Mouse (Mus musculus) liver, embryonic 12.5 days (tissue): ENCODE measurements around the gene Prpf6. TPM values are rescaled to one million over a fixed set of nuclear protein-coding genes. Genes with fewer than 3 reads are reported as not detected.

Experiments
- ATAC-seq: fragments of 200-750 bp; cut with Nextera tagmentation; 2 replicates; pipeline ENCODE4 v1.8.0; 2017; ENCODE audit warnings: moderate number of reproducible peaks, mild to moderate bottlenecking, moderate library complexity
- H3K27ac ChIP-seq: fragments of 300-500 bp; sonication (generic); 2 replicates; pipeline ENCODE4 v1.5.1; 2016; ENCODE audit warnings: mild to moderate bottlenecking
- H3K27me3 ChIP-seq: fragments of 300-500 bp; sonication (generic); replicated peaks from 2 replicates; pipeline ENCODE4 v1.6.1; 2016; ENCODE audit warnings: mild to moderate bottlenecking, moderate library complexity
- H3K36me3 ChIP-seq: fragments of 300-500 bp; sonication (generic); 2 replicates; pipeline ENCODE4 v1.6.1; 2016; ENCODE audit warnings: mild to moderate bottlenecking, moderate library complexity
- H3K4me1 ChIP-seq: fragments of 300-500 bp; sonication (generic); 2 replicates; pipeline ENCODE4 v1.6.1; 2016
- H3K4me2 ChIP-seq: fragments of 300-500 bp; sonication (generic); 2 replicates; pipeline ENCODE4 v1.6.1; 2016; ENCODE audit warnings: mild to moderate bottlenecking, moderate library complexity
- H3K4me3 ChIP-seq: fragments of 300-500 bp; sonication (generic); 2 replicates; pipeline ENCODE4 v1.5.1; 2016; ENCODE audit warnings: mild to moderate bottlenecking, moderate library complexity
- H3K9ac ChIP-seq: fragments of 300-500 bp; sonication (generic); 2 replicates; pipeline ENCODE4 v1.6.1; 2016; ENCODE audit warnings: mild to moderate bottlenecking, moderate library complexity
- H3K9me3 ChIP-seq: fragments of 300-500 bp; sonication (generic); replicated peaks from 2 replicates; pipeline ENCODE4 v1.6.1; 2016; ENCODE audit warnings: mild to moderate bottlenecking, moderate library complexity
- WGBS: fragments of 180-500 bp; shearing (Covaris S2); methylation state at CpG from one replicate; pipeline ENCODE4 v1.1.7; 2016; ENCODE audit not compliant: insufficient replicate concordance; 5-methylcytosine and 5-hydroxymethylcytosine counted together
- polyA plus RNA-seq: library from polyadenylated mRNA; unstranded; fragments of >200 nt; fragmentation: Nextera tagmentation; extraction: Ambion mirVana; gene quantifications from 2 replicates; pipeline ENCODE4 v1.2.1, GENCODE M21; 2016

Gene Prpf6
- polyA plus RNA-seq, 1 experiment from 2014 or later, result 48.2 TPM

DNA sequence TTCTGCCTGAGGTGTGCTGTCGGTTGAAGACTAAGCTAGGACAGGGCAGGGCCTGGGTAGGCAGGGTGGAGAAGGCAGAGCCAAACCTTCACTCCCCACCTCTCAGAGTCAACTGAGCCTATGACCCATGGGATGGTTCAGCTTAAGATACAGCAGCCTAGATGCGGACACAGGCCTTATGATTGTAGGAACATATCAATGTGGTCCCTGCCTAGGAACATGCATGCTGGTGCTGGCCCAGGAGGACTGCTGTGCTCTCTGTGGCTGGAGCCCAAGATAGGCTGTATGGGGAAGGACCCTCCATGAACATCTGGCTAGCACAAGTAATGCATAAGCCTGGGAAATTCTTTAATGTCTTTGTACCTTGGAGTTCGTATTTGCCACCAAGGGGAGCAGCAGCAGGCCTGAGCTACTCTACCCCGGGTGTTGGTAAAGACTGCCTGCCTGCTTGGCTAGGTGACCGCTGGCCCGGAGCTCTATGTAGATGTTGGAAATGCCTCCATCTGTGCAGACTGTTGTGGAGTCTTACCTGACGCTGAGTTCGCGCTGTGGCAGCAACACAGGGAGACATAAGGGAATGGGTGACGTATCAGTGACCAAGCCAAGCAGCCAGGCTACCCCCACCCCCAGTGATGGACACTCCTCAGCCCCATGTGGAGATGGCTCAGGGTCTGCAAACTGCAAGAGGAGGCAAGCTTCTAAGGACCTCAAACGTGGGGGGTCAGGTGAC is 19.6 kb upstream of the Prpf6 start:
- Histone ChIP-seq H3K4me3 (no peak overlapping the region), H3K9me3 (no peaks in the 10 kb centered on the region), H3K27ac (no peak overlapping the region), H3K4me2 (no peak overlapping the region), H3K36me3 (peaks cover 34% of the 10 kb centered on the region), H3K27me3 (no peaks in the 10 kb centered on the region), H3K4me1 (peaks cover 70% of the 10 kb centered on the region), H3K9ac (no peak overlapping the region)
- WGBS, result 81% methylated on average over 11 of the region's 11 CpGs
- no peak for ATAC-seq

DNA sequence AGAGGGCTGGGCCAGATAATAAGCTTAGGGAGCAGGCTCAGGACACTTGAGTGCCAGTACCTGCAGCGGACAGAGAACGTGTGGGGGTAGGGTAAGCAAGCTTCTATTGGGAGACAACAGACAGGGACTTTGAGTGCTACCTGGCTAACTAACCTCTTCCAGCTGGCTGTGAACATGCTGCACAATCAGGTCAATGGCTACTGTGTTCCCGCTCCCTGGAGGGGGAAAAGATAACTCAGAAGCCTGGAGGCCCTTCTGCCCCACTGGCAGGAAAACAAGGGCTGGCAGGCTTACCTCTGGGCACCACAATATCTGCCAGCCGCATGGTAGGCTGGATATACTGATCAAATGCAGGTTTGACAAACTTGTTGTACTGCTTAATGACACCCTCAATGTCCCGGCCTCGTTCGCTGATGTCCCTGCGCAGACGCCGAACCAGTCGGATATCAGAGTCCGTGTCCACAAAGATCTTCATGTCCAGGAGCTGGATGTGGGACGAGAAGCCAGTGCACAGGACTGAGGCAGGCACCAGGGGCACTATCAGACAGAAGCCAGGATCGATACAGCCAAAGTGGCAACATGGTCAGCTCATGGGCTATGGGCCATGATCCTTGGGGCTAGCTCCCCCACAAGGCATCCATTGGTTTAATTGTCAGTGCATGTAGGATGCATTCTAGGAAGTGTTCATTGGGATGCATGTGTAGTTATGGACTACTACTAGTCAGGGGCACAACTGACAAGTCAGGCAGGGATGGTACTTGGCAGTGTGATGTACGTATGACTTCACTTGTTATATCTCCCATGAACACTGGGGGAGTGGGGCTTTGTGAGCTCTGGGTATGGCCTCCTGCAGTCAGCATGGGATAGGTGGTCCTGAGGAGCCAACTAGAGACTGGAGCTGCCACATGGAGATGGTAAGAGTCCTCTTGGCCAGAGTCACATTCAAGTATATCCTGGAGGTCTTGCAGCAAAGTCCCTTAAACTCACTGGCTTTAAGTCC is 18.4 kb upstream of the Prpf6 start:
- H3K36me3 ChIP-seq, result peaks cover 34% of the 10 kb centered on the region
- H3K4me2 ChIP-seq, result no peak overlapping the region
- 88% methylated on average over 15 of the region's 15 CpGs for WGBS
- H3K4me1 ChIP-seq, result peaks cover 76% of the 10 kb centered on the region
- no peak overlapping the region; the same call in 1 of the 2 replicates for H3K9ac ChIP-seq
- no peaks in the 10 kb centered on the region for H3K27me3 ChIP-seq
- no peak overlapping the region for H3K4me3 ChIP-seq
- H3K27ac ChIP-seq, result no peak overlapping the region
- no peaks in the 10 kb centered on the region for H3K9me3 ChIP-seq
- ATAC-seq, result no peak

DNA sequence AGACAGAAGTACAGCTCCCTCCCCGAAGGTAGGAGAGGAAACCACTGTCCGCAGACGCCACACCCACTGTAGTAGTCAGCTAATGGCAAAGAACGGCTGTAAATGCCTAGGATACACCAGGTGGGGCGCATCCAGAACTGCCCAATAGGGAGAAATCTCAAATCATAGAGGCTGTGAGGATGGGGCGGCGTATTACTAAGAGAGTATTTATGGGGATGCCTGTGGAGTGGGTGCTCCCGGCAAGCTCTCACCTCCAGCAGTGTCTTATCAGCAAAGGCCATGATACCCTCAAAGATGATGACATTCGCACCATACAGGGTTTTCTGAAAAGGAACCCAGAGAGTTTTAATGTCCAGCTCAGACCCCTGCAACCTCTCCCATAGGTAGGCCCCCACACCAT is 17.7 kb upstream of the Prpf6 start:
- Histone ChIP-seq H3K36me3 (peaks cover 34% of the 10 kb centered on the region), H3K9ac (no peak overlapping the region), H3K4me3 (no peak overlapping the region), H3K9me3 (no peaks in the 10 kb centered on the region), H3K4me1 (peaks cover 76% of the 10 kb centered on the region), H3K4me2 (no peak overlapping the region), H3K27ac (no peak overlapping the region), H3K27me3 (no peaks in the 10 kb centered on the region)
- 74% methylated on average over 9 of the region's 9 CpGs for WGBS
- ATAC-seq, result no peak

DNA sequence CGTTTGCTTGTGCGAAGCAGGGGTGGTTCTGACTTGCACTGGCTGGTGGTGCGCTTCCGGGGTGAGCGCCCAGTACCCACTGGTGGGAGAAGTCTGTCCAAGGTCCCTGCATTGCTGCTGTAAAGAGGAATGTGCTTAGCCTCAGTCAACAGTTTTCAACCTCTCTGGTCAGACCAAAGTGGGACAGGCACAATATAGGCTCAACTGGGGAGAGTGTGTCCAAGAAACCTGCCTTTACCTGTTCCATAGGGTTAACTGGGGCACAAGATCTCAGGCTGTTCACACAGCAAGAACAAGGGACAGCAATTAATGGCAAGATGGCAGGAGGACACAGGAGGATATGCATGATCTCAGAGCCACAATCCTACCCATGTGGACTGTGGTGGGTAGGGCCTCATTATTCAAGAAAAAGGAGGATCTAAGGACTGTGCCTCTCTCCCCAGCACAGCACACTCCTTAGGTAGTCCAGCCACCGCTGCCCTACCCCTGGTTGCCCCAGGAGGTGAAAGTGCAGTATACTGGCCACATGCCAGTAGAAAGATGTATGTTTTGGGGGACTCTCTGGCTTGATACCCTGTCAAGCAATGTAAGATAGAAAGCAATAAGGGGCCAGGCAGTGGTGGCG is 16.6 kb upstream of the Prpf6 start:
- H3K36me3 ChIP-seq, result peaks cover 30% of the 10 kb centered on the region
- no peak overlapping the region for H3K27ac ChIP-seq
- no peak overlapping the region for H3K4me3 ChIP-seq
- WGBS, result 92% methylated on average over 7 of the region's 7 CpGs
- peaks cover 77% of the 10 kb centered on the region for H3K4me1 ChIP-seq
- H3K9me3 ChIP-seq, result no peaks in the 10 kb centered on the region
- H3K4me2 ChIP-seq, result no peak overlapping the region
- no peak for ATAC-seq
- no peak overlapping the region for H3K9ac ChIP-seq
- no peaks in the 10 kb centered on the region for H3K27me3 ChIP-seq

DNA sequence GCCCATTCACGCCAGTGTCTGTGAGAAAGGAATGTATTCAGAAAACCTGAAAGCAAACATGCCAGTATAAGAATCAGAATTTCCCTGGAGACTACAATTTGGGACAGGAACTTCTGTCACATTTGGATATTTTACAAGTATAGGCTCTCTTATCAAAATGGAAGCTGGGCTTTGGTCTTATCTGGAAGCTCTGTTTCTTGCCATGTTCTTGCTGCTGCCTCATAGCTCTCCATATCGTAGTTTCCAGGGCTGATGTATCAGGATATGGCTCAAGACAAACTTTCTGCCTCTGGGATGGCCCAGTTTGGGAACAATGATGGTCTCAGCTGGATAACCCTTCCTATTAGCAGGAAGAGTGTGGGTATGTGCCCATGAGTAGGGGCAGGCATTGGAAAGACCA is 15.1 kb upstream of the Prpf6 start:
- no peak for ATAC-seq
- Histone ChIP-seq H3K27ac (peak overlapping the region; percentile 63), H3K36me3 (peaks cover 27% of the 10 kb centered on the region), H3K4me2 (peak overlapping the region; percentile 92), H3K9me3 (no peaks in the 10 kb centered on the region), H3K9ac (no peak overlapping the region), H3K4me1 (peaks cover 70% of the 10 kb centered on the region), H3K27me3 (no peaks in the 10 kb centered on the region), H3K4me3 (no peak overlapping the region)
- 61% methylated on average over 2 of the region's 2 CpGs for WGBS

DNA sequence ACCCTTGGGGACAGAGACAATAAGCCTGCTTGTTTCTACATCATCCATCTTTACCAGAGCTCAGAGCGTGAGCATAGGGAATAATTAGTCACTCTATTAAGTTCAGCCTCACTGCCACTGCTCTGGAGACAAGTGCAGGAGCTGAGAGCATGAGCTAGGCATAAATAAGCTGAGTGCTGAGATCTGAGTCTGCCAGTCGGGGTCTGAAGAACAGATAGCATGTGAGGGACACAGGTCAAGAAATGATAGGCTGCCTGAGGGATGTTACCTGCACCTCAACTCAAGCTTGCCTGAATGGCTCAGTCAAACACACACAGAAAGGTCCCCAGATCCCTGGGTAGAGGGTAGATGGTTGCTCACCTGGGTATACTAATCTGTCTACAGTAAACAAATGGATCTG is 14.5 kb upstream of the Prpf6 start:
- Histone ChIP-seq H3K4me3 (no peak overlapping the region), H3K4me1 (peaks cover 69% of the 10 kb centered on the region), H3K4me2 (peak overlapping the region; percentile 92), H3K27ac (peak overlapping the region; percentile 63), H3K36me3 (peaks cover 27% of the 10 kb centered on the region), H3K27me3 (no peaks in the 10 kb centered on the region), H3K9ac (no peak overlapping the region), H3K9me3 (no peaks in the 10 kb centered on the region)
- ATAC-seq, result no peak
- 53% methylated on average over 2 of the region's 2 CpGs for WGBS

DNA sequence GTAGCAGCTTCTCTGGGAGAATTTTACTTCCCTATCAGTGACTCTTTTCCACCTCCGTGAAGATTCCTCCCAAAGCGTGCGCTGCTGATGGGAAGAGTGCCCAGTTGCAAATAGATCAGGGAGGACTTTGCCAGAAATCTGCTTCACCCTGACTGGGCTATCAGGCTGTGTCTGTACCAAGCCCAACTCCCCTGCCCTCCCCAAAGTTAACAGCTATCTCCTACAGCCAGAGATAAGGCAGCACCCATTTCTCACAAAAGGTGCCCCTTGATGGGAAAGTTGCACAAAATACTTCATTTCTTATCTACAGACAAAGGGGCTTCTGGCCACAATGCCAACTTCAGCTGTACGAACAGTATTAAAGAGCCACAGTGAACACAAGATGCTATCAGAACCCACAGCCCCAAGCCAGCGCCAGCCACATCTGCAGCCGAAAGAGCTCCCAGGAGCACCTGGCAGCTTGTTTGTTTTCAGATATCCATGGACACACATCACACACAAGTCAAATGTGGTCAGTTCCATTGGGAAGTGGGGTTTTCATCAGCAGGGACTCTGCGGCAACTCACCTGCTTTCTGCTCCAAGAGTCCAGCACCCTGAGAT is 13.6 kb upstream of the Prpf6 start:
- no peaks in the 10 kb centered on the region for H3K27me3 ChIP-seq
- peaks cover 75% of the 10 kb centered on the region for H3K4me1 ChIP-seq
- H3K36me3 ChIP-seq, result peaks cover 17% of the 10 kb centered on the region
- H3K4me2 ChIP-seq, result peak overlapping the region; percentile 92
- H3K9ac ChIP-seq, result peak overlapping the region; percentile 42
- no peak overlapping the region for H3K4me3 ChIP-seq
- 31% methylated on average over 7 of the region's 7 CpGs for WGBS
- no peaks in the 10 kb centered on the region for H3K9me3 ChIP-seq
- peak; percentile 42 for ATAC-seq
- peak overlapping the region; percentile 76 for H3K27ac ChIP-seq

DNA sequence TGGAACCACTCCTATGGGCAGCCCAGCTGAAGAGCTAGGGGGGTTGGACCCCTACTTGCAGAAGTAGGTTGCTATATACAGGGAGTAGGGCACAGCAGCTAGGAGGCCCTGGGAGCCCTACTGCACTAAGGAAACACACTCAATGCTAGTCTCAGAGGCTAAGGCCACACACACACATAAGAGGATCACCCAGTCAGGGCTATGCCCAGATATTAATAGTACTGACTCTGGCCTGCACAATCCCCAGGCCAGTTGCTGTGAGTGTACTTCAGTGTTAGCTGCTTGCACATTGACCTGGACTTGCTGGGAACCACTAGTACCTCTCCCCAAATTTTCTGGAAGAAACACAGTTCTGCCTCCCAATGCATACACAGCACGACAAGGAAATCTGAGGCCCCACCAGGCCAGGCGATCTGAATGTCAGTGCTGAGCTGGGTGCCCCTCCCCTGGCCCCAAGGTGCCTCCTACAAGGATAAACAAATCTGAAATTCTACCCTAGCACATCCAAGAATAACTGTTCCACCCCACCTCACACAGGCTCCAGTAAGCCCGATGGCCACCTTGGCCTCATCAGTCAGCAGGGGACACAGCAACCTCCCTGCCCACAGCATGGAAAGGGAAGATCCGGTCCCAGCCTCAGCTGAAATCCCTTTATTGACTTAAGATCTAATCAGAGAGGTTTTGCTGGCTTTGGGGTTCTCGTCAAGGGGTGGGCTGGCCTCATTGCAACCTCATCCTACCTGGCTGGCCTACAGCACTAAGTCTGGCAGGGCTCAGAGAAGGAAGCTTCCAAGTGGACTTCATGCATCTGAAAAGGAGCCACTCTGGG is 12.7 kb upstream of the Prpf6 start:
- peaks cover 68% of the 10 kb centered on the region for H3K4me1 ChIP-seq

DNA sequence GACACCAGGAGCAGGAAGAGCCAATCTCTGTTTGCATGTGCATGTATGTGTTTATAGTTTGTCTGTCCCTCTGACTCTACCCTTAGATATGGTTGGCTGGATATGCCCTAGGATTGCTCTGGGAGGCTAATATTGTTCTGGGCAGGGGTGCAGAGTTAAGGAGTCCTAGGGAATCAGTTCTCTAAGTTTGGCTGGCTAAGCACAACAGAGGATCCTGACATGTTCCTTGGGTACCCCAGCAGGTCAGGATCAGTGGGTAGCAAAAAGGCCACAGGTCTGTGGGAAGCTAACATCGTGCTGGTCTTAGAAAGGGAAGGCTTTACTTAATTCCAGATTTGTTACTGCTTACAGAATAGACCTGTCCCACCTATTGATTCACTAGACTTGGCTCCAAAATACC is 12.0 kb upstream of the Prpf6 start:
- no peaks in the 10 kb centered on the region for H3K27me3 ChIP-seq
- peaks cover 14% of the 10 kb centered on the region for H3K36me3 ChIP-seq
- H3K27ac ChIP-seq, result 0 out of 2 replicates have a peak overlapping the region, but pooled peaks have one; percentile 76
- peaks cover 62% of the 10 kb centered on the region for H3K4me1 ChIP-seq
- ATAC-seq, result no peak
- 86% methylated on average over 1 of the region's 1 CpGs for WGBS
- no peak overlapping the region for H3K4me3 ChIP-seq
- peak overlapping the region; percentile 39 for H3K9ac ChIP-seq
- no peaks in the 10 kb centered on the region for H3K9me3 ChIP-seq
- H3K4me2 ChIP-seq, result peak overlapping the region; percentile 92

More for the DNA sequence above, 12.7 kb upstream of the Prpf6 start:
- H3K27ac ChIP-seq, result peak overlapping the region; percentile 76
- peaks cover 13% of the 10 kb centered on the region for H3K36me3 ChIP-seq
- WGBS, result 58% methylated on average over 5 of the region's 5 CpGs
- peak overlapping the region; percentile 92 for H3K4me2 ChIP-seq
- H3K9me3 ChIP-seq, result no peaks in the 10 kb centered on the region
- peak overlapping the region; percentile 42 for H3K9ac ChIP-seq
- H3K4me3 ChIP-seq, result no peak overlapping the region
- no peaks in the 10 kb centered on the region for H3K27me3 ChIP-seq
- no peak for ATAC-seq

DNA sequence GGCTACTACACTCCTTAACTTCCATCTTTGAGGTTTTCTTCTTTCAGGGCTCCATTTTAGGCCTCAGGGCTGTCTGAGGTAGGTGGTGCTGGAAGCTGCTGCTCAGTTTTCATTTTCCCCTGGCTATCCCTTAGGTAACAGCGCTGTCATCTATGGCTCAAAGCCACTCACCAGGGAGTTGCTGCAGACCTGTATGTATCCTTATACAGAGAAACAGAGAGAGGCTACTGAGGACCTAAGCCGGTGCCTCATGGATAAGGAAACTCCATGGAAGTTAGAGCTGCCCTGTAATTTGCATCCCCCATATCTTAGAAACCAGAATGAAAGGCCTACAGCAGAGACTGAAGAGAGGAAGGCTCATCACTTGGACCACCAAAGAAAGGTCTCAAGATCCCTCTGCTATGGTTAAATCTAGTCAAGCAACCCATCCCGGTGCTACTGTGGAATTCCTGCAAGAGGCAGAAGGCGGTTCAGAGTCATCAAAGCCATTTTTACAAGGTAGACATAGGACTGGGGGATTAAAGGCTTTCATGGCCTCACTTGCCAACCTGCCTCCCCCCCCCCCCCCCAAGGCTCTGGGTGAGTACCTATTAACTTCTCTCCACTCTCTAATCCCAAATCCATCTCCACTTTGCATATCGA is 11.4 kb upstream of the Prpf6 start:
- H3K9ac ChIP-seq, result peak overlapping the region; percentile 83
- H3K9me3 ChIP-seq, result no peaks in the 10 kb centered on the region
- no peak for ATAC-seq
- 64% methylated on average over 5 of the region's 5 CpGs for WGBS
- no peaks in the 10 kb centered on the region for H3K27me3 ChIP-seq
- peak overlapping the region; percentile 80 for H3K4me3 ChIP-seq
- H3K4me1 ChIP-seq, result peaks cover 62% of the 10 kb centered on the region
- peaks cover 18% of the 10 kb centered on the region for H3K36me3 ChIP-seq
- peak overlapping the region; percentile 92 for H3K4me2 ChIP-seq
- H3K27ac ChIP-seq, result peak overlapping the region; percentile 95
